Mouse (Mus musculus): Measurements from ENCODE around the gene Drap1.

Gene Drap1

DNA sequence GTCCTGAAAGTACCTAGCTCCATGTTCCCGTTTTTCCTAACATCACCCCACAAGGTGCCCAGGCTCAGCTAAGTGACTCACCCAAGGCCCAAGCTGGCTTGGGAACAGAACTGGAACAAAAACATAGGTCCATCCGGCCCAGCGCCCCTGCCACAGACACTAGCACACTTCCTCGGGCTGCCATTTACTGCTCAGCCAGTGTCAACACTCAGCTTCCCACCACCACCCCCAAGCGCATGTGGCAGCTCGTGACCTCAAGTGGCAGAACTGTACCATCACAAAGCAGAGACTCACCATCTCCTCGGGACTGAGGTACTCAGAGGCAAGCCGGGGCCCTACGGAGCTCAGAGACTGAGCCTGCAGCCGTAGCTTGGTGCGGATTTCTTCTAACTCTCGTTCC is 41.5 kb downstream of the Drap1 start:
- in situ Hi-C loops (cut with MboI, MseI): no loop called here

DNA sequence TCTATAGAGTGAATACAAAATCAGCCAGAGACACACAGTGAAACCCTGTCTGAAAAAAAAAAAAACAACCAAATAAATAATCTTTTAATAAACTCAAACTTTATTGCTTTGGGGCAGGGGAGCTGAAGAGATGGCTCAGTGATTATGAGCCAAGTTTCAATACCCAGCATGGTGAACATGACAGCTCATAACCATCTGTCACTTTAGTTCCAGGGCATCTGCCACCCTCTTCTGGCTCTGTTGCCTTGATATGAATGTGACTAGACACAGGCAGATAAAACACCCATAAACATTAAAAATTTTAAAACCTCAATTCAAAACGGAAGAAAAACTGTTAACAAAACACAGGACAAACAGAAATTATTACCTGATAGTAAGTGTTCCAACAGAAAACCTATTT is 47.3 kb downstream of the Drap1 start:
- in situ Hi-C loops (cut with MboI, MseI): no loop called here

DNA sequence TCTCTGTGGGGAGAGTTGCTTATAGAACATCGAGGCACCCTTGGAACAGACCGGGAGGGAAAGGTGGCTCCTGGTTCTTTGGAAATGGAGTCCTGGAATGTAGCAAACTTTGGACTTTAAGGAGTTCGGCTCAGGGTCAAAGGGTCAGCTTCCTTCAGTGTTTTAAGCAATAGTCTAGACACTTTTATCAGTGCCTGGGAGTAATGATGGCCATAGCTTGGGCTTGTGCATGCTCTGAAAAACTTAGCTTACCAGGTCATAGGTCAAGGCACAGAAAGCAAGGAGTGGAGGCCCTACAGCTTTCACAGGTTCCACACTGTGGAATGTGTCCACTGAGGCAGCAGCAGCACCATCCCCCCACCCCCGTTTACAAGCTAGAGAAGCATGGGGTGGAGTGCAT is 50.0 kb downstream of the Drap1 start:
- in situ Hi-C loops (cut with MboI, MseI): no loop called here

DNA sequence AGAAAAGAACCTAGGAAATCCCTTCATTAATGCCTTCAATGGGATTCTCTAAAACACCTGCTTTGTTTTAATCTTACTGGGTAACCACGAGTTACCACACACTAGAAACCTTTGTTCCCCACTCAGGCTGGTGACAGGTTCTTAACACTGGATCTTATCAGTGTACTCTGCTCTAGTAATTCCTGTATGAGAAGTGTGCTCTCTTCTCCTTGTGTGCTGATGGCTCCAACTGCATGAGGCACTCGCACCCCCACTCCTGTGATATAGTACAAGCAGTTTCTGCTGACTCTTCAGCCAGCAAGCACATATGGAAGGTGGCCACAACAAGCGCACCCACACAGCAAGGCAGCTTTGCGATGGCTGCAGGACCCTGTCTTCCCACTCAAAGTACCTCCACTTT is 50.6 kb downstream of the Drap1 start:
- in situ Hi-C loops (cut with MboI, MseI): no loop called here

Data from T-helper 1 cell (primary cell).